Mouse (Mus musculus) C2C12 (cell line): ENCODE results near the gene Mob3b. TPM values are rescaled to one million over a fixed set of nuclear protein-coding genes. Genes with fewer than 3 reads are reported as not detected.

Experiments used
- H3K27me3 ChIP-seq: one replicate; pipeline ENCODE4 v1.6.1; 2011; ENCODE audit not compliant: control insufficient read depth, insufficient read depth, insufficient read length
- H3K36me3 ChIP-seq: one replicate; pipeline ENCODE4 v1.6.1; 2011; ENCODE audit not compliant: control insufficient read depth, insufficient read depth
- H3K4me3 ChIP-seq: one replicate; pipeline ENCODE4 v1.5.1; 2011; ENCODE audit warnings: mild to moderate bottlenecking, control low read depth; ENCODE audit not compliant: poor library complexity, insufficient read depth, severe bottlenecking
- H3K79me2 ChIP-seq: one replicate; pipeline ENCODE4 v1.6.1; 2011; ENCODE audit not compliant: control insufficient read depth, insufficient read depth
- H3K79me3 ChIP-seq: one replicate; pipeline ENCODE4 v1.6.1; 2011; ENCODE audit warnings: low read depth, control low read depth
- H3ac ChIP-seq: one replicate; pipeline ENCODE3; 2011; ENCODE audit warnings: low read depth; ENCODE audit not compliant: control insufficient read depth, insufficient read length
- CEBPB ChIP-seq: IDR thresholded peaks from one replicate; pipeline ENCODE4 v1.6.1; 2011; ENCODE audit warnings: low read depth, mild to moderate bottlenecking, control low read depth, moderate library complexity
- CTCF ChIP-seq: IDR thresholded peaks from one replicate; pipeline ENCODE4 v1.5.1; 2011; ENCODE audit not compliant: control insufficient read depth, insufficient read depth, insufficient read length
- FOSL1 ChIP-seq: IDR thresholded peaks from one replicate; pipeline ENCODE4 v1.8.0; 2011; ENCODE audit warnings: mild to moderate bottlenecking, low read length; ENCODE audit not compliant: poor library complexity, insufficient read depth, severe bottlenecking
- MAX ChIP-seq: IDR thresholded peaks from one replicate; pipeline ENCODE4 v1.6.1; 2011; ENCODE audit warnings: mild to moderate bottlenecking, control low read depth
- MYOD1 ChIP-seq: IDR thresholded peaks from one replicate; pipeline ENCODE4 v1.6.1; 2011; ENCODE audit warnings: low read depth; ENCODE audit not compliant: control insufficient read depth, insufficient read length
- MYOG ChIP-seq: IDR thresholded peaks from one replicate; pipeline ENCODE4 v1.6.1; 2011; ENCODE audit not compliant: control insufficient read depth, insufficient read length; ENCODE audit errors: extremely low read depth
- USF1 ChIP-seq: IDR thresholded peaks from one replicate; pipeline ENCODE4 v1.6.1; 2011; ENCODE audit warnings: low read depth, mild to moderate bottlenecking, control low read depth, moderate library complexity
- polyA plus RNA-seq: library from polyadenylated mRNA; unstranded; fragments of >200 nt; fragmentation: generic; extraction: Trizol; gene quantifications from one replicate; pipeline ENCODE4 v1.2.1, GENCODE M21; 2012; ENCODE audit warnings: missing spikeins

Mob3b gene
- polyA plus RNA-seq, 1 experiment = 0.18 TPM

- H3K27me3 ChIP-seq = no peaks in the 10 kb centered on the region
- no peaks in the 10 kb centered on the region for H3K36me3 ChIP-seq
- no peak overlapping the region for H3K4me3 ChIP-seq
- H3K79me2 ChIP-seq = no peaks in the 10 kb centered on the region
- no peaks in the 10 kb centered on the region for H3K79me3 ChIP-seq
- TF ChIP-seq USF1 = no peak
- TF ChIP-seq MYOG = no peak
- TF ChIP-seq CTCF = no peak
- TF ChIP-seq FOSL1 = no peak
- TF ChIP-seq MYOD1 = no peak
- TF ChIP-seq CEBPB = no peak
- TF ChIP-seq MAX = no peak
- no peak overlapping the region for H3ac ChIP-seq
These were observed 2.0 kb downstream of the Mob3b start for GRCm38 (mm10) chr4:35155132-35155922.

- H3K79me3 ChIP-seq = no peaks in the 10 kb centered on the region
- H3K36me3 ChIP-seq = no peaks in the 10 kb centered on the region
- no peaks in the 10 kb centered on the region for H3K27me3 ChIP-seq
- H3ac ChIP-seq = no peak overlapping the region
- no peak overlapping the region for H3K4me3 ChIP-seq
- no peaks in the 10 kb centered on the region for H3K79me2 ChIP-seq
- no peak for TF ChIP-seq CTCF
- no peak for TF ChIP-seq MAX
- TF ChIP-seq MYOD1 = no peak
- TF ChIP-seq MYOG = no peak
- TF ChIP-seq USF1 = no peak
- no peak for TF ChIP-seq FOSL1
- no peak for TF ChIP-seq CEBPB
These were observed 3.2 kb downstream of the Mob3b start for GRCm38 (mm10) chr4:35154051-35154450.

- Histone ChIP-seq H3K36me3 (no peaks in the 10 kb centered on the region), H3K27me3 (no peaks in the 10 kb centered on the region), H3K79me3 (no peaks in the 10 kb centered on the region), H3K4me3 (no peak within 1 kb of the TSS), H3ac (no peak within 1 kb of the TSS), H3K79me2 (no peaks in the 10 kb centered on the region)
- no peak for TF ChIP-seq FOSL1
- TF ChIP-seq USF1 = no peak
- no peak for TF ChIP-seq CTCF
- no peak for TF ChIP-seq CEBPB
- no peak for TF ChIP-seq MYOG
- TF ChIP-seq MAX = no peak
- no peak for TF ChIP-seq MYOD1
These were observed 5.5 kb downstream of the Mob3b start, which contains the start of gene Ifnk for GRCm38 (mm10) chr4:35151756-35152155. TSS of gene Ifnk (plus strand) at chr4:35152056.

GRCm38 (mm10) chr4:35150706-35151105 is 6.6 kb downstream of the Mob3b start:
- TF ChIP-seq CTCF (no peak), CEBPB (no peak)
- H3ac ChIP-seq = no peak overlapping the region
- H3K27me3 ChIP-seq = no peaks in the 10 kb centered on the region
- H3K4me3 ChIP-seq = no peak overlapping the region
- no peaks in the 10 kb centered on the region for H3K36me3 ChIP-seq
- no peaks in the 10 kb centered on the region for H3K79me2 ChIP-seq
- no peaks in the 10 kb centered on the region for H3K79me3 ChIP-seq

- no peaks in the 10 kb centered on the region for H3K79me2 ChIP-seq
- no peak overlapping the region for H3K4me3 ChIP-seq
- TF ChIP-seq CTCF (no peak), MYOD1 (no peak), MAX (no peak), FOSL1 (no peak), CEBPB (no peak), MYOG (no peak), USF1 (no peak)
- H3K36me3 ChIP-seq = no peaks in the 10 kb centered on the region
- H3K27me3 ChIP-seq = no peaks in the 10 kb centered on the region
- H3K79me3 ChIP-seq = no peaks in the 10 kb centered on the region
- H3ac ChIP-seq = no peak overlapping the region
These were observed 9.0 kb downstream of the Mob3b start for GRCm38 (mm10) chr4:35148326-35148725.

GRCm38 (mm10) chr4:35146597-35146996 is 10.7 kb downstream of the Mob3b start:
- H3K79me2 ChIP-seq = no peaks in the 10 kb centered on the region
- H3K27me3 ChIP-seq = no peaks in the 10 kb centered on the region
- H3ac ChIP-seq = no peak overlapping the region
- no peaks in the 10 kb centered on the region for H3K36me3 ChIP-seq
- no peak overlapping the region for H3K4me3 ChIP-seq
- TF ChIP-seq USF1 (no peak), MYOD1 (no peak), CEBPB (no peak), FOSL1 (no peak), MYOG (no peak), MAX (no peak), CTCF (no peak)
- H3K79me3 ChIP-seq = no peaks in the 10 kb centered on the region
